Mouse (Mus musculus) G1E-ER4 (cell line): ENCODE results near the gene Sgsm3. TPM values are rescaled to one million over a fixed set of nuclear protein-coding genes. Genes with fewer than 3 reads are reported as not detected.

Experiments used
- GATA1 ChIP-seq: IDR thresholded peaks from one replicate; pipeline ENCODE4 v1.8.0; 2012; ENCODE audit warnings: low read length, inconsistent platforms
- polyA plus RNA-seq: library from polyadenylated mRNA; stranded (reverse); fragments of >175 nt; gene quantifications from 2 replicates; pipeline ENCODE4 v1.2.3, GENCODE M21; 2012

Sgsm3 gene
- 12.9 and 13.3 TPM in 2 replicates for polyA plus RNA-seq

- TF ChIP-seq GATA1 = no peak
Observed at GRCm38 (mm10) chr15:80977620-80978334, at the start of gene Sgsm3. Sgsm3 (plus strand) TSS chr15:80977765.

DNA sequence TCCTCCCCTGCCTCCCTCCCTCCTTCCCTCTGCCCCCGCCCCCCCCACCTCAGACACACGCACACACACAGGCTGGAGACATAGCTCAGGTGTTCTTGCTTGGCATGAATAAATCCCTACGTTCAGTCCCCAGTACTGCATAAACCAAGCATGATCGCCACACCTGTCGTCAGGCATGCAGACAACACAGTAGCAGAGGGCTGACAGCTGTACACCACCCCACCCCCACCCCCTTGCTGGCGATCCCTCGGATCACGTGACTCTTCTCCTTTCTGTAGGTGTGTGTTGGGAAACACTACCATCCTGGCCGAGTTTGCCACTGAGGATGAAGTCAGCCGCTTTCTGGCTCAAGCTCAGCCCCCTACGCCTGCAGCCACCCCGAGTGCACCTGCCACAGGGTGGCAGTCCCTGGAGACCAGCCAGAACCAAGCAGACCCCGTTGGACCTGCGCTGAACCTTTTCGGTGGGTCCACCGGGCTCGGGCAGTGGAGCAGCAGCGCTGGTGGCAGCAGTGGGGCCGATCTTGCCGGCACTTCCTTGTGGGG, 48.7 kb upstream of the Sgsm3 start:
- TF ChIP-seq GATA1 = no peak

DNA sequence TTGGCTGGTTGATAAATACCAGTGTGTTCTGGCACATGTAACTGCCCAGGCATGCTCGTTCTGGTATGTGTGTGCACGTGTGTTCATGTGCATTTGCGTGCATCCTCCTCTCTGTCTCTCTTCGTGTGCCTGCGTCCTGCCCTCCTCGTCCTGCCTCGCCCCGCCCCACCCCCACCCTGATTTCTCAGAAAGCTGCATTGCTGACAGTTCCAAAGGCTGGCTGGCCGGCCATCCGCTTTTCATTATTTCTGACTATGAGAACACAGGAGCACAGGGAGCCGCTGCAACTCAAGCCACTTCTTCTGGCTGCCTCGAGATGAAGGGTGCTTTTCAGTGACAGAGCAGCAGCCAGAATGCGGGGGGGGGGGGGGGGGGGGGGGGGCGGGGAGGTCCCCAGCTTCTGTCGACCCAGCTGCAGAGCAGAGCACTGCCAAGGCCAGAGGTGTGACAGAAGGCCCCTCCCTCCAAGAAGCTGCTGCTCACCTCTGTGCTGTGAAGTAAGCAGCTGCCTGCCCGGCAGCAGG, 47.5 kb upstream of the Sgsm3 start:
- TF ChIP-seq GATA1 = no peak

GRCm38 (mm10) chr15:80931345-80931960, 46.1 kb upstream of the Sgsm3 start:
- TF ChIP-seq GATA1 = no peak

DNA sequence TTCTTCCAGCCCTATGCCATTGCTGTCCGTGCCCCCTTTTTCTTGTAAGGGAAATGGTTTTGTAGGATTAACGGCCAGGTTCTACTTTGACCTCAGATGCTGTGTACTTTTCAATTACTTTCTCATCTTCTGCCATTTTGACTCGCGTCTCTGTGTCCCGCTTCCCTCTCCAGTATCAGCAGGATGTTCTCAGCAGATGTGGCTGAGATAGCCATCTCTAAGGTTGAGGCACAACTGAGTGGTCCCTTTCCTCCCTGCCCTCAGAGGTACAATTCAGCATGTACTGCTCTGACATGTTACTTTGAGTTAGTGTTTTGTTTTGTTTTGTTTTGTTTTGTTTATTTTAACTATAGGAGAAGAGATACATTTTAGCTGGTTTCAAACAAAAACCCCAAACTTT, 42.7 kb upstream of the Sgsm3 start:
- TF ChIP-seq GATA1 = no peak

GRCm38 (mm10) chr15:80936686-80937085, 40.9 kb upstream of the Sgsm3 start:
- no peak for TF ChIP-seq GATA1

DNA sequence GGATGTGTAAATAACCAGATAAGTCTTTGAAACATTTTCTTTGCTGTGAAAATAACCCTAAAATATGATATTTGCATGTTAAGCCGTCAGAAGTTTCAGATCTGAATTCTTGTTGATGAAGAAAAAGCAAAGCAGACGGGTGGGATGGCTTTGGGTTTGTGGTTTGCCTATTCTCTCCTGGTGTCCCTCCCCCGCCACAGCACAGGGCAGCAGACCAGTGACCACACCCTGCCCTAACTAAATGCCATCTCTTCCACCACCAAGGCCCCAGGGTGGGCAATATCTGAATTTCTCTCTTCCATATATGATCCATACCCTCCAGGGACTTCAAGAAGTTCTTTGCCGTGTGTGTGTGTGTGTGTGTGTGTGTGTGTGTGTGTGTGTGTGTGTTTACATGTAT, 39.0 kb upstream of the Sgsm3 start:
- no peak for TF ChIP-seq GATA1

DNA sequence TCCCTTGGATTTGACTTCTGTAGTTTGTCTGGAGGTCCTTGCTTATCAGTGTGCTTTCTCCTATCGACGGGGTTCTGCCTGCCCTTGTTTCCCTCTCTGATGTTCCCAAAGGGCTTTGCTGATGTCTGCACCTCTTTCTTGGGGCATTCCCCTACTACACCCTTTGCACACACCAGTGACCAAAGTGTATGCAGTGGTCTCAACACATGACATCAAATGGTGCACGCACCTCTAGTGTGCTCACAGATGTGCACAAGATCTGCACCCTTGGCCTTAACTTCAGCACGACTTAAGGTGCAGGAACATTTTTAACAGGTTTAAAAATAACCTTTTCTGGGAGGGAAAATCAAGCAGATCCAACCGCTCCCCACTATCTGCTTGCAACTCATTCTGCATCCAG, 38.2 kb upstream of the Sgsm3 start:
- no peak for TF ChIP-seq GATA1

- no peak for TF ChIP-seq GATA1
Observed at GRCm38 (mm10) chr15:80941468-80942040, 36.0 kb upstream of the Sgsm3 start.

DNA sequence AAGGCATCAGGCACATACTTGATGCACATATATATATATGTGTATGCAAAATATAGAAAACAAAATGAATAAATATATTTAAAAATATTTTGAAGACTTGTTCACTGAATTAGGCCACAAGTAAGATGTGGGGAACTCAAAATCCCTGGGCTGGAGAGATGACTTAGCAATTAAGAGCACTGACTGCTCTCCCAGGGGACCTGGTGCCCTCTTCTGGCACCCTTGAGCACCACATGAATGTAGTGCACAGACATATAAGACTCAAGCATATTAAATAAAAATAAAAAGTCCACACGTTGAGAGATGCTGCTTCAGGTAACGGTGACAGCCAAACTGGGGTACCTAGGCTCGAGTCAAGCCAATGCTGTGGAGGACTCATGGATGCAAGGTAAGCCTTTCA, 31.7 kb upstream of the Sgsm3 start:
- no peak for TF ChIP-seq GATA1

DNA sequence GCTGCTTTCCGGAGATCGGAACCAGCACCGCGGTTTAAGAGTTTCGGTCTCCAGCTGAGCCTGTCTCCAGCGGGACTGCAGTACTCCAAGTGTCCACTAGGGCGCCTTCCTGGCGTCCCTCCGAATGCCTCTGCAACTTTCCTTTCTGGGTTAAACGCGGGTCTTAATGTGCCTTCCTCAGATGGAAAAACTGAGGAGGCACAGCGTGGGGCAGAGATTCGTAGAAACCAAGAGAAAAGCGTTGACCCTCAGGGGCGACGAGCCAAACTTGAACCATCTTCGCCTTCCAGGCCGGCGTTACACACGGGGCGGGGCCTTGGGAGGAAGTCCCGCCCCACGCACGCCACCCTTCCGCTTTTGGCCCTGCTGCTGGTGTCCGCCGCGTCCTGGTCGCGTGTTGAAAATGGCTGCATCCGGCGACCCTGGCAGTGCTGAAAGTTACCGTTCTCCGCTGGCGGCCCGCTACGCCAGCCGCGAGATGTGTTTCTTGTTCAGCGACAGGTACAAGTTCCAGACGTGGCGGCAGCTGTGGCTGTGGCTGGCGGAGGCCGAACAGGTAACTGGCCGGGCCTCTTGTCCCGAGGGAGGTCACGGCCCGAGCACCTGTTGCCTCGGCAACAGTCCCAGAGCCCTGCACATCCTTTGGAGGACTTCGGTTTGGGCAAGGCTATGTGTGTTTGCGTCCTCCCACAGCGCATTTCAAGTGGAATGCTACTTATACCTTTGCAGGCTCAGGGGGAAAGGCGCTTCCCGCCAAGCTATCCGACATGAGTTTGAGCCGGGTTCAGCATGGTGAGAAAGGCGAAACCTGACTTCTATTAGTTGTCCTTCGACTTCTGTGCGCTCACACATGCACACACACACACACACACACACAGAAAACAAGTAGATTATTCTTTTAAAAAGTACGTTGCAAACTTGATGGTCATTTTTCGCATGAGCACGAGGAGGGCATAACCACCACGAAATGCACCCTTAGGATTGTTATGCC, 29.1 kb upstream of the Sgsm3 start, which contains the start of gene Adsl:
Gene Adsl (plus strand): TSS at position 346 of the 991 bp plus-strand sequence.
- no peak for TF ChIP-seq GATA1

GRCm38 (mm10) chr15:80949431-80949830, 28.1 kb upstream of the Sgsm3 start:
- TF ChIP-seq GATA1 = no peak

- no peak for TF ChIP-seq GATA1
Observed at GRCm38 (mm10) chr15:80950055-80950454, 27.5 kb upstream of the Sgsm3 start.

- TF ChIP-seq GATA1 = no peak
Observed at GRCm38 (mm10) chr15:80953971-80954370, 23.6 kb upstream of the Sgsm3 start.

- no peak for TF ChIP-seq GATA1
Observed at GRCm38 (mm10) chr15:80954861-80955260, 22.7 kb upstream of the Sgsm3 start.
